Mouse (Mus musculus): Measurements from ENCODE around the gene Mtf2.

- no peak for TF ChIP-seq CTCF (IDR thresholded peaks at IDR 0.05; ENCODE audit: borderline replicate concordance, extremely low read depth, insufficient read depth, insufficient read length)
- TF ChIP-seq POLR2A (IDR thresholded peaks at IDR 0.05; ENCODE audit: borderline replicate concordance, extremely low read depth, insufficient read depth, insufficient read length, poor library complexity, severe bottlenecking), result no peak
Observed at GRCm38 (mm10) chr5:108031267-108031666, 34.2 kb upstream of the Mtf2 start.

Data from brain, embryonic 14.5 days (tissue).